Mouse (Mus musculus) spleen, adult 2 months (tissue): Measurements from ENCODE around the gene Rps16.

Experiments used
- CTCF ChIP-seq: fragments of 200-500 bp; IDR thresholded peaks from 2 replicates; pipeline ENCODE4 v1.5.1; 2011; ENCODE audit warnings: mild to moderate bottlenecking, inconsistent platforms; ENCODE audit not compliant: insufficient read depth, insufficient read length, insufficient replicate concordance; ENCODE audit errors: extremely low read depth
- POLR2A ChIP-seq: fragments of 200-500 bp; IDR thresholded peaks from 2 replicates; pipeline ENCODE4 v1.6.1; 2011; ENCODE audit warnings: low read depth, low read length, inconsistent platforms

DNA sequence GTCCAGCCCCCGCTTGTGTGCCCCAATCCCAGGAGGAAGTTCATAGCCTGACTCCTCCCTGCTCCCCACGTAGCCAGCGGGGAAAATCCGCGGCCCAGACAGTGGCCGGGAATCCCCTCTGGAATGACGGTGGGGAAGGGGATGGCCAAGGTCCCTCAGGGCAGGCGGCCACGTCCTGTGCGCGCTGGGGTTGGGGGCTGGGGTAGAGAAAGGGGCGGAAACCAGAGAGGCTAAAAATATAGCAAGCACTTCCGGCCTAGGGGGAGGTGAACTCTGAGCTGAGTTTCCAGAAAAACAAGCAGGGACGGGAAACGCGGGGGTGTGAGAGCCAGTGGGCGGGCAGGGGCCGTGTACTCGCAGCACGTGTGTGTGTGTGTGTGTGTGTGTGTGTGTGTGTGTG, 31.5 kb downstream of the Rps16 start:
- TF ChIP-seq POLR2A (peak; percentile 45; the same call in 1 of the 2 replicates), CTCF (no peak)
